Mouse (Mus musculus) heart, embryonic 15.5 days (tissue): ENCODE measurements at regions not wholly inside any gene's neighbourhood (a gene's known extent, or its start where the extent isn't known, plus 50 kb on each side); places are given as distances from the start of the nearest gene placed in this dataset.

Source experiments
- ATAC-seq: fragments of 200-750 bp; cut with Nextera tagmentation; replicated peaks from 2 replicates; pipeline ENCODE4 v1.8.0; 2017; ENCODE audit warnings: low read depth, moderate TSS enrichment; ENCODE audit not compliant: insufficient number of reproducible peaks, insufficient read depth, low FRiP score
- H3K27ac ChIP-seq: fragments of 300-500 bp; sonication (generic); 2 replicates; pipeline ENCODE4 v1.5.1; 2015; ENCODE audit warnings: mild to moderate bottlenecking, inconsistent platforms
- H3K27me3 ChIP-seq: fragments of 300-500 bp; sonication (generic); 2 replicates; pipeline ENCODE4 v1.6.1; 2015; ENCODE audit warnings: inconsistent platforms
- H3K36me3 ChIP-seq: fragments of 300-500 bp; sonication (generic); 2 replicates; pipeline ENCODE4 v1.6.1; 2015; ENCODE audit warnings: mild to moderate bottlenecking, inconsistent platforms
- H3K4me1 ChIP-seq: fragments of 300-500 bp; sonication (generic); replicated peaks from 2 replicates; pipeline ENCODE4 v1.6.1; 2015; ENCODE audit warnings: inconsistent platforms
- H3K4me2 ChIP-seq: fragments of 300-500 bp; sonication (generic); 2 replicates; pipeline ENCODE4 v1.6.1; 2015; ENCODE audit warnings: inconsistent platforms, mild to moderate bottlenecking, moderate library complexity
- H3K4me3 ChIP-seq: fragments of 300-500 bp; sonication (generic); 2 replicates; pipeline ENCODE4 v1.5.1; 2015; ENCODE audit warnings: mild to moderate bottlenecking, inconsistent platforms
- H3K9ac ChIP-seq: fragments of 300-500 bp; sonication (generic); 2 replicates; pipeline ENCODE4 v1.6.1; 2015; ENCODE audit warnings: mild to moderate bottlenecking, inconsistent platforms
- H3K9me3 ChIP-seq: fragments of 300-500 bp; sonication (generic); replicated peaks from 2 replicates; pipeline ENCODE4 v1.6.1; 2016; ENCODE audit warnings: inconsistent platforms
- WGBS: fragments of 180-500 bp; shearing (Covaris S2); methylation state at CpG from one replicate; pipeline ENCODE4 v1.1.7; 2015; ENCODE audit warnings: mixed read lengths; 5-methylcytosine and 5-hydroxymethylcytosine counted together

GRCm38 (mm10) chr10:126620802-126621201 lies 280.4 kb downstream of the Atp23 start:
- no peak for ATAC-seq
- Histone ChIP-seq H3K4me2 (no peak overlapping the region), H3K27me3 (no peaks in the 10 kb centered on the region), H3K27ac (no peak overlapping the region), H3K9me3 (no peaks in the 10 kb centered on the region), H3K4me1 (no peaks in the 10 kb centered on the region), H3K36me3 (no peaks in the 10 kb centered on the region), H3K9ac (no peak overlapping the region), H3K4me3 (no peak overlapping the region)
- 77% methylated on average over 6 of the region's 6 CpGs for WGBS

DNA sequence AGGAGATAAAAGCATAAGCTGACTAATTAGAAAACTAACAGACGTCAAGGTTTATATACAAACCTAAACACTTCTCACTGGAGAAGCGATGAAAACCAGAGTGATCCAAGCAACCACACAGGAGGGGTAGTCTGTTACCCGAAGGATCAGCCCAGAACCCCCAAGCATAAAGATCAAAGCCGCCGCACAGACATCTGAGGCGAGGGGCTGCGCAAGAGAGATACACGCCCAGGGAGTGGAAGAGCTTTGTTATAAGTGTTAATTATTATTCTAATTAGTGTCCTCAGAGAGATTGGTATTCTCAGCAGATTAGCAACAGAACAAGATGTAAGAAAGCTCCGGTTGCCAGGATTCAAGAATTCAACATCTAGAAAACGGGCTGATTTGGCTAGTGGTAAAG lies 281.2 kb downstream of the Atp23 start:
- WGBS = 42% methylated on average over 10 of the region's 10 CpGs
- H3K9me3 ChIP-seq = no peaks in the 10 kb centered on the region
- H3K9ac ChIP-seq = no peak overlapping the region
- no peak overlapping the region for H3K4me2 ChIP-seq
- no peaks in the 10 kb centered on the region for H3K4me1 ChIP-seq
- H3K4me3 ChIP-seq = no peak overlapping the region
- ATAC-seq = no peak
- no peaks in the 10 kb centered on the region for H3K36me3 ChIP-seq
- no peak overlapping the region for H3K27ac ChIP-seq
- no peaks in the 10 kb centered on the region for H3K27me3 ChIP-seq

DNA sequence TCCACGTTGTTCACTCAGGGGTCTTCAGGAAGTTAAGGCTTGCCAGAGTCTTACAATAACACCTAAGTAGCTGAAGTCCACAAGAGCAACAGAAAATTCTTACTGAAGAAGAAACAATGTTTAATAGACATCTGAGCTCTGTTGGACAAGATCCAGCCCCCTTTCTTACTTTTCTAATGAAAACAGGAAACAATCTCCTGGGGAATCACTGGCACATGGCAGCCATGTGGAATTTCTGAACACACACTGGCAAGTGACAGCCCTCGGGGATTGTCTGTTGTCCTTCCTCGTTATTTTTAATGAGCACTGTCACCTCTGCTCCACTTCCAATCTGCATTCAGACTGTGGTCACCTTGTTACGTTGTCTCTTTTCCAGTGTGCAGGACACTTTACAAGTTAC lies 288.9 kb downstream of the Atp23 start:
- Histone ChIP-seq H3K4me1 (no peaks in the 10 kb centered on the region), H3K27me3 (no peaks in the 10 kb centered on the region), H3K4me3 (no peak overlapping the region), H3K27ac (no peak overlapping the region), H3K36me3 (no peaks in the 10 kb centered on the region), H3K9ac (no peak overlapping the region), H3K4me2 (no peak overlapping the region), H3K9me3 (no peaks in the 10 kb centered on the region)
- no peak for ATAC-seq
- 67% methylated on average over 4 of the region's 4 CpGs for WGBS

- WGBS = 85% methylated on average over 8 of the region's 8 CpGs
- Histone ChIP-seq H3K4me3 (no peak overlapping the region), H3K4me2 (no peak overlapping the region), H3K27me3 (no peaks in the 10 kb centered on the region), H3K4me1 (no peaks in the 10 kb centered on the region), H3K9me3 (no peaks in the 10 kb centered on the region), H3K9ac (no peak overlapping the region), H3K36me3 (no peaks in the 10 kb centered on the region), H3K27ac (no peak overlapping the region)
- ATAC-seq = no peak
These were observed 290.6 kb downstream of the Atp23 start for GRCm38 (mm10) chr10:126610506-126610905.

- WGBS = 76% methylated on average over 2 of the region's 2 CpGs
- no peaks in the 10 kb centered on the region for H3K9me3 ChIP-seq
- no peaks in the 10 kb centered on the region for H3K36me3 ChIP-seq
- H3K27me3 ChIP-seq = no peaks in the 10 kb centered on the region
- no peak overlapping the region for H3K4me3 ChIP-seq
- H3K27ac ChIP-seq = no peak overlapping the region
- ATAC-seq = no peak
- no peaks in the 10 kb centered on the region for H3K4me1 ChIP-seq
- H3K4me2 ChIP-seq = no peak overlapping the region
- H3K9ac ChIP-seq = no peak overlapping the region
These were observed 301.5 kb downstream of the Atp23 start for GRCm38 (mm10) chr10:126599686-126600085.

DNA sequence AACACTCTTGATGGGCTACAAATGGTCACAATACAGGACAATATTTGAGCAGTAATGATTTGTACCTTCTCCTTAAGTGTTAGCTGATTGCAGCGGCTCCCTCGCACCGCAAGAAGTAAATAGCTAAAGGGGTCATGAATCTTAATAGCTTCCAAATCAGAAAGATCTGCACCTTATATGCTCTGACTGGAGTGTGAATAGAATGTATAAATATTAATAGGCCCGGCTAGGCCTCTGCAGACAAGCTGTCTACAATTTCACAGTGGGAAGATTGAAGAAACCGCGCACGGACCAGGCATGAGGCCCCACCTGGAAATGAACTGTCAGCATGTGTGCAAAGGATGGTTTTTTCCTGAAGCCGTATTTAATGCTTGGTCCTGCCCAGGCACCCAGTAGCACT lies 333.0 kb downstream of the Atp23 start:
- H3K4me3 ChIP-seq = no peak overlapping the region

GRCm38 (mm10) chr10:126565326-126565725 lies 335.8 kb downstream of the Atp23 start:
- ATAC-seq = no peak

More for the DNA sequence above, 333.0 kb downstream of the Atp23 start:
- Histone ChIP-seq H3K27ac (no peak overlapping the region), H3K27me3 (no peaks in the 10 kb centered on the region), H3K9me3 (no peaks in the 10 kb centered on the region), H3K36me3 (no peaks in the 10 kb centered on the region), H3K4me1 (no peaks in the 10 kb centered on the region), H3K9ac (no peak overlapping the region), H3K4me2 (no peak overlapping the region)
- no peak for ATAC-seq
- 82% methylated on average over 8 of the region's 8 CpGs for WGBS

DNA sequence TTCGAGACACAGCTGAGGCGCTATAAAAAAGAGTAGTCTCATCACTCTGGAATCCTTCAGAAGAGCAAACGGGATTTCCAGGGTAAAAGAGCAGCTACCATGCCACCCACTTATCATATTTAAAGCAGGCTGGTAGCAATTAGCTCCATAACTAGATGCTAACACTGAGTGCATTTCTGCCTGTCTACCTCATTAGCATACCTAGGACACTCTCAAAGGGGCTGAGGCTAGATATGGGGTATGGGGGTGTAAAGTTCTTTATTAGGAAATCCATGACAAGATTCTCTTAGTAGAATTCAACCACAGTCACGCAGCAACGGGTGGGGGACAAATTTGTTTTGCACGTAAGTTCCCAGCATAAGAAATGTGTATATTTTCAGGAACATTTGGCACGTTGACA lies 346.1 kb downstream of the Atp23 start:
- Histone ChIP-seq H3K36me3 (no peaks in the 10 kb centered on the region), H3K27ac (no peak overlapping the region), H3K9me3 (no peaks in the 10 kb centered on the region), H3K9ac (no peak overlapping the region), H3K27me3 (no peaks in the 10 kb centered on the region), H3K4me2 (no peak overlapping the region), H3K4me3 (no peak overlapping the region), H3K4me1 (no peaks in the 10 kb centered on the region)
- WGBS = 75% methylated on average over 7 of the region's 7 CpGs
- no peak for ATAC-seq

More at GRCm38 (mm10) chr10:126565326-126565725, 335.8 kb downstream of the Atp23 start:
- Histone ChIP-seq H3K27me3 (no peaks in the 10 kb centered on the region), H3K9me3 (no peaks in the 10 kb centered on the region), H3K4me2 (no peak overlapping the region), H3K9ac (no peak overlapping the region), H3K4me3 (no peak overlapping the region), H3K36me3 (no peaks in the 10 kb centered on the region), H3K27ac (no peak overlapping the region), H3K4me1 (no peaks in the 10 kb centered on the region)
- WGBS = 74% methylated on average over 14 of the region's 14 CpGs

DNA sequence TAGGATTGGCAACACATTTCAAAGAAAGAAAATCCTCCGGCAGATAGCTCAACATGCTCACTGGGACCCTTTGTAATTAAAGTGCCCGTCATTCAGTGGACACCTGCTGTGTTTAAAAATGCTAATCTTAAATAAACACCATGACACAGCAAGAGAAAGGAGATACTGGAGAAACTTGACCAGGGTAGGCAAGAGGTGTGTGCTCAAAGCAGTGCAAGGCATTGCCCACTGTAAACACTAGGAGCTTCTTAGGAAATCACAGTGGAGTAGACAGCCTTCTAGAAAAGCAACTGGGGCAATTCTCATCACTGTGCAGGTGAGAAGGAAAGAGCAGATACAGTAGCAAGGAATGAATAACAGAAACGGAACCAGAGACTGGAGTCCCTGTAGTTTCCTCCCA lies 369.2 kb downstream of the Atp23 start:
- H3K4me3 ChIP-seq = no peak overlapping the region
- no peaks in the 10 kb centered on the region for H3K36me3 ChIP-seq
- peaks cover 5% of the 10 kb centered on the region; the same call in 1 of the 2 replicates for H3K27me3 ChIP-seq
- H3K4me1 ChIP-seq = no peaks in the 10 kb centered on the region
- 39% methylated on average over 3 of the region's 3 CpGs for WGBS
- H3K4me2 ChIP-seq = no peak overlapping the region
- ATAC-seq = no peak
- H3K27ac ChIP-seq = no peak overlapping the region
- H3K9me3 ChIP-seq = no peaks in the 10 kb centered on the region
- no peak overlapping the region for H3K9ac ChIP-seq

DNA sequence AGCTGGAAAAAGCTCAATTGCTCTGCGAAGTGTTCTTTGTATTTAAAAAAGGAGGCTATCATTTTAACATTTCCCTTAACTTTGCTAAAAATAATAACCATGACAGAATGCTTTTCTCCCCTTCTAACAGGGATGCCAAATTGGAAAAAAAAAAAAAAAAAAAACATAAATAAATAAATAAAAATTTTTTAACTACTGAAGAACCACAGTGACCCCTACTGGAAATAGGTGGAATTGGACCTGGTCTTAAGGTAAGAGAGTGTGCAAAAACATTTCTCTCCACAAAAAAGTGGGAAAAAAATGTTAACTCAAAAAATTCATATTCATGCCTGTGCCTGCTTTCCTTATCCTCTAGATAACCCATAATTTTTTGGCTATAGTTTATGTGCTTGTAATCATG lies 369.8 kb downstream of the Atp23 start:
- Histone ChIP-seq H3K4me1 (no peaks in the 10 kb centered on the region), H3K9ac (no peak overlapping the region), H3K4me3 (no peak overlapping the region), H3K36me3 (no peaks in the 10 kb centered on the region), H3K27ac (no peak overlapping the region), H3K9me3 (no peaks in the 10 kb centered on the region), H3K27me3 (peaks cover 5% of the 10 kb centered on the region; the same call in 1 of the 2 replicates), H3K4me2 (no peak overlapping the region)
- WGBS = 28% methylated on average over 1 of the region's 1 CpGs
- no peak for ATAC-seq

GRCm38 (mm10) chr10:126528801-126529200 lies 372.4 kb downstream of the Atp23 start:
- Histone ChIP-seq H3K4me1 (no peaks in the 10 kb centered on the region), H3K27ac (no peak overlapping the region), H3K9me3 (no peaks in the 10 kb centered on the region), H3K36me3 (no peaks in the 10 kb centered on the region), H3K27me3 (peaks cover 5% of the 10 kb centered on the region; the same call in 1 of the 2 replicates), H3K9ac (no peak overlapping the region), H3K4me3 (no peak overlapping the region), H3K4me2 (no peak overlapping the region)
- no peak for ATAC-seq
- 83% methylated on average over 2 of the region's 2 CpGs for WGBS

DNA sequence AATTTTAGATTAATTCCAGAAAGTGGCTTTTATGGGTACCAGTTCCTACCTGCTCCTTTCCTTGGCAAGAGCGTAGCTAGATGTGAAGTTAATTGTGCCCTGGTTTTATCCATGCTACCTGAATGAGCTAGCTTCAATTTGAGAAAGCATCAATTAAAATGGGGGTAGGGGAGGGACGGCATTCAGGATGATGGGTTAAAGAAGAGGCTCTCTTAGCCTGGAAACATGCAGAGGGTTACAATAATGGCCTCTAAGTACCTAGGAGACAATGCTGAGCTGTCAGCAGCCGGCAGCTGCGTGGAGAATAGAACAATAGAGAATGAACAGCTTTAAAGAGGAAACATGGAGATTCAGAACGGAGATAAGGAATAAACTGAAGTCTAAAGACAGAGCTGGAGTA lies 375.0 kb downstream of the Atp23 start:
- H3K27ac ChIP-seq = no peak overlapping the region
- H3K9ac ChIP-seq = no peak overlapping the region
- H3K4me1 ChIP-seq = no peaks in the 10 kb centered on the region
- no peak overlapping the region for H3K4me2 ChIP-seq
- H3K27me3 ChIP-seq = no peaks in the 10 kb centered on the region
- no peak overlapping the region for H3K4me3 ChIP-seq
- 59% methylated on average over 5 of the region's 5 CpGs for WGBS
- no peaks in the 10 kb centered on the region for H3K9me3 ChIP-seq
- H3K36me3 ChIP-seq = no peaks in the 10 kb centered on the region
- ATAC-seq = no peak
